Mouse (Mus musculus): ENCODE measurements around the gene Ubl7. TPM values are rescaled to one million over a fixed set of nuclear protein-coding genes. Genes with fewer than 3 reads are reported as not detected.
A peak's percentile ranks its signal among the peaks of the same experiment; 100 is the strongest.

The Ubl7 gene
- polyA plus RNA-seq, 1 experiment = 146 TPM

DNA sequence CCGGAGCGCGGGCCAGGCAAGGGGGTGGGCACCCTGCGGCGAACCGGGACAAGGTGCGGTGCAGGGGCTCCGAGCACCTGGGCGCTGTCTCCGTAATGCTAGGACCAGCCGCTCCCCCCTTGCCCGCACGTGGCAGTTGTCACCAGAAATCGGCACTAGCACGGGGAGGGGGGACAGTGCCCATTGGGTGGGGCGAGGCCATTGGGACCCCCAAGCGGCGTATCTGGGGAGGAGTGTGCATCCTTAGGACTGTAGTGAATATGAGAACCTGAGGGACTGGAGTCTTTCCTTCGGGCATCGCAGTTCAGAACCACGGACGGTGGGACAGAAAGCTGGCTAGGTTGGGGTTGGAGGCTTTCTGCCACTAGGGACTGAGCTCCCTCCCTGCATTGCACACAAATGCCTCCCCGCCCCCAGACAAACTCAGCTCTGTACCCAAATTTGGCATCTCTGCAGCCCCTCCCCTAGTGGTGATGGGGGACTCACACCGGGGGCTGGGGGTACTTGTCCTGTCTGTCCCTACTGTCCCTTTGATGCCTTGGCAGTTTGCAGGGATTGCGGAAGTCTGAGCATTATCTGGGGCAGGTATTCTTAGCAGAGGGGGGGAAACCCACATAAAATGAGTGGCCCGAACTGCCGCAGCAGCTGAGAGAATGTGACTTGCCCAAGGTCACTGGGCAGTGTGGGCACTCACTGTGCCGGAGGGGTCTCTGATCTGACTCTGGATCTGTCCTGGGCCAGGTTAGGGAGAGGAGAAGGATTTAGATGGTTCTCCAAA, 30.3 kb downstream of the Ubl7 start:
- TF ChIP-seq POLR2A (IDR thresholded peaks at IDR 0.05; ENCODE audit: low read depth, low read length) = no peak
- no peak for TF ChIP-seq CTCF (IDR thresholded peaks at IDR 0.05; ENCODE audit: extremely low read depth, insufficient read length, insufficient replicate concordance, low read depth, low read length)
- Histone ChIP-seq H3K4me3 (ENCODE audit: low read depth, low read length) (peak overlapping the region; percentile 90), H3K36me3 (ENCODE audit: control insufficient read depth, insufficient read depth, low read length) (no peaks in the 10 kb centered on the region), H3K4me1 (ENCODE audit: control insufficient read depth, insufficient read depth, insufficient read length, low read length) (peaks cover 21% of the 10 kb centered on the region), H3K27ac (ENCODE audit: insufficient read depth, low read depth, low read length) (no peak overlapping the region), H3K27me3 (ENCODE audit: control insufficient read depth, insufficient read depth, low read length) (no peaks in the 10 kb centered on the region)
- WGBS = 2% methylated on average over 28 of the region's 28 CpGs

DNA sequence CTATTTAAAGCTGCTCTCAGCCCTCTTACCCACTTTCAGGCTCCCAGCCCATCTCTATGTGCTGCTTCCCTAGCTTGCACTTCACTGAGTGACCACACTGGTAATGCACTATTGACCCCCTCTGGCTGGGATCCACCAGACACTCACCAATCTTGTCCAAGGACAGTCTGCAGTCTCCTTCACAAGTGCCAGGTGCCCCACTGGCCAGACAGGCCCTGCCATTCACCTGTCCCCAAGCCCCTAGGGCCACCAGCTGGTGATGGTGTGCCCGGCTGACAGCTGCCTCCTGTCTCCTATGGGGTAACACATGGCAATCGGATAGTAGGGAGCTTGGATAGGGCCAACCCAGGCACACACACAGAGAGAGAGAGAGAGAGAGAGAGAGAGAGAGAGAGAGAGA, 31.3 kb downstream of the Ubl7 start:
- 25% methylated on average over 2 of the region's 2 CpGs for WGBS
- Histone ChIP-seq H3K27ac (ENCODE audit: insufficient read depth, low read depth, low read length) (no peak overlapping the region), H3K4me3 (ENCODE audit: low read depth, low read length) (peak overlapping the region; percentile 38), H3K4me1 (ENCODE audit: control insufficient read depth, insufficient read depth, insufficient read length, low read length) (peaks cover 29% of the 10 kb centered on the region), H3K36me3 (ENCODE audit: control insufficient read depth, insufficient read depth, low read length) (no peaks in the 10 kb centered on the region), H3K27me3 (ENCODE audit: control insufficient read depth, insufficient read depth, low read length) (no peaks in the 10 kb centered on the region)
- no peak for TF ChIP-seq POLR2A (IDR thresholded peaks at IDR 0.05; ENCODE audit: low read depth, low read length)
- no peak for TF ChIP-seq CTCF (IDR thresholded peaks at IDR 0.05; ENCODE audit: extremely low read depth, insufficient read length, insufficient replicate concordance, low read depth, low read length)

DNA sequence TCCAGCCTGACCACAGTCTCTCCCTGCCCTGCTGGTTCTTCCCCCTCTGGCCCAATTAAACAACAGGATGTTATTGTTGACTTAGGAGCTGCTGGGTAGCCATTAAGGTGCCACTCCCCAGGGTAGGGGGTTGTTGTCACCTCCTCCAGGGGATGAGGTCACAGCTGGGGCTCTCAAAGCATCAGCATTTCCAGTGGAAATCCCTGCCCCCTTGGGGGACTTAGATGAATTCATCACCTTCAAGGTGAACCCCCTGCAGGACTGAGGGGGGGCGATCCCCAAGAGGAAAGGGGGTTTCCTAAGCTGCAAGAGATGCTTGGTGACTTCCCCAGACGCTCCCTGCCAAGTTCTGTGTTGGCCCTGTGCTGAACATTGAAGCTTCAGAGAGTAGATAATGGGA, 32.3 kb downstream of the Ubl7 start:
- H3K27me3 ChIP-seq (ENCODE audit: control insufficient read depth, insufficient read depth, low read length) = no peaks in the 10 kb centered on the region
- H3K27ac ChIP-seq (ENCODE audit: insufficient read depth, low read depth, low read length) = no peak overlapping the region
- H3K36me3 ChIP-seq (ENCODE audit: control insufficient read depth, insufficient read depth, low read length) = no peaks in the 10 kb centered on the region
- WGBS = 28% methylated on average over 2 of the region's 2 CpGs
- TF ChIP-seq CTCF (IDR thresholded peaks at IDR 0.05; ENCODE audit: extremely low read depth, insufficient read length, insufficient replicate concordance, low read depth, low read length) = no peak
- TF ChIP-seq POLR2A (IDR thresholded peaks at IDR 0.05; ENCODE audit: low read depth, low read length) = peak; percentile 4; the same call in 1 of the 2 replicates
- peak overlapping the region; percentile 10; the same call in 1 of the 2 replicates for H3K4me3 ChIP-seq (ENCODE audit: low read depth, low read length)
- H3K4me1 ChIP-seq (ENCODE audit: control insufficient read depth, insufficient read depth, insufficient read length, low read length) = peaks cover 40% of the 10 kb centered on the region

DNA sequence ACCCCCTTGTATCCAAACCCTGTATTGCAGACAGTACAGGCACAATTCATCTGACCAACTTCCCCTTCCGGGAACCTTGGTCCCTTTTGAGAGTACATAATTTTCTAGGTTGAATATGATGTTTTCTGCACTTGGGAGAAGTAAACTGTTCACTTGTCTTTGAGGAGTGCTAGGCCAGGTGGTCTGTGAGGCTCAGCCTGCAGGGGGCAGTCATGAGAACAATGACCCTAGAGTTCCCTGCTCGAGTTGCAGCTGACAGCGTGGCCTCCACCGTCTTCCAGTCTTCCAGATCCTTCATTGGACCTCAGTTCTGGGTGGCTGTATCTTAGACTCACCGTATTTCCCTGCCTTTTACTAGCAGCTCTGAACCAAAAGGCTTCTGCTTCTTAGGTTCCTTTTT, 33.8 kb downstream of the Ubl7 start:
- peaks cover 54% of the 10 kb centered on the region for H3K4me1 ChIP-seq (ENCODE audit: control insufficient read depth, insufficient read depth, insufficient read length, low read length)
- no peaks in the 10 kb centered on the region for H3K27me3 ChIP-seq (ENCODE audit: control insufficient read depth, insufficient read depth, low read length)
- H3K36me3 ChIP-seq (ENCODE audit: control insufficient read depth, insufficient read depth, low read length) = no peaks in the 10 kb centered on the region
- H3K27ac ChIP-seq (ENCODE audit: insufficient read depth, low read depth, low read length) = no peak overlapping the region
- H3K4me3 ChIP-seq (ENCODE audit: low read depth, low read length) = no peak overlapping the region
- 5% methylated on average over 5 of the region's 5 CpGs for WGBS
- TF ChIP-seq POLR2A (IDR thresholded peaks at IDR 0.05; ENCODE audit: low read depth, low read length) (no peak), CTCF (IDR thresholded peaks at IDR 0.05; ENCODE audit: extremely low read depth, insufficient read length, insufficient replicate concordance, low read depth, low read length) (peak; percentile 79)

DNA sequence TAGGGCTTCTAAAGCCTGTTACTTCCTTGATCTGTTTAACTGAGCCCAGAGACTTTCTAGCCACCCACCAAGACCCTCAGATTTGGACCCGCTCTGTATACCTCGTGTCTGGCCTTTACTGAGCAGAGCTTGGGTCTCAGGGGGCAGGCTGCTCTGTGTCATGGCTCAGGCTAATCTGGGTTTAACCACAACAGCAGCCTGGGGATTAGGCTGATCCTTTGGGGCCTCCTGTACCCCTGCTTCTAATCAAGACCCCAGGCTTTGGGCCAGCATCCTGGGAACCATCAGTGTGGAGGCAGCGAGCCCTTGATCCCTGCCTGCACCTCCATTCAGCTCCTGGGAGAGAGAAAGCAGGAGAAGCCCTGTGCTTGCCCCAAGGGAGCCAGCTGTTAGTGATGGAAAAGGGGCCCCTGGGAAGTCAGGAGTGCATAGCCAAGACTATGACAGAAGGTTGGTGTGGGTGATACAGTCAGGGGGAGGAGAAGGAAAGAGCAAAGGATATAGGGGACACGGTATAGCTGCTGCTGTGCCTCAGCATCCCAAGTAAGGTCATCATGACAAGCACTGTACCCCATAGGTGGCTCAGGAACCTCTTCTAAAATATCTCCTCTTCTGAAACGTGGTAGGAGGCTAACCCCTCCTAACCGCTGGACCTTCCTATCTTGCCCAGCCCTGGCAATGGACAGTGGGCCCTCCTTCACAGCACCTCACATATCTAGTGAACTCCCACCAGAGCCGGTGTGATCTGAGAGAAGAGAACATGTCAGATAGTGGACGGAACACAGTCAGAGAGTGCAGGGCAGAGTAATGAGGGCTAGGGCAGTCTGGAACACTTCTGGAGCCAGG, 35.2 kb downstream of the Ubl7 start:
- WGBS = 62% methylated on average over 8 of the region's 8 CpGs
- Histone ChIP-seq H3K4me3 (ENCODE audit: low read depth, low read length) (no peak overlapping the region), H3K27ac (ENCODE audit: insufficient read depth, low read depth, low read length) (no peak overlapping the region), H3K4me1 (ENCODE audit: control insufficient read depth, insufficient read depth, insufficient read length, low read length) (peaks cover 67% of the 10 kb centered on the region), H3K36me3 (ENCODE audit: control insufficient read depth, insufficient read depth, low read length) (no peaks in the 10 kb centered on the region), H3K27me3 (ENCODE audit: control insufficient read depth, insufficient read depth, low read length) (no peaks in the 10 kb centered on the region)
- TF ChIP-seq POLR2A (IDR thresholded peaks at IDR 0.05; ENCODE audit: low read depth, low read length) = no peak
- TF ChIP-seq CTCF (IDR thresholded peaks at IDR 0.05; ENCODE audit: extremely low read depth, insufficient read length, insufficient replicate concordance, low read depth, low read length) = no peak

DNA sequence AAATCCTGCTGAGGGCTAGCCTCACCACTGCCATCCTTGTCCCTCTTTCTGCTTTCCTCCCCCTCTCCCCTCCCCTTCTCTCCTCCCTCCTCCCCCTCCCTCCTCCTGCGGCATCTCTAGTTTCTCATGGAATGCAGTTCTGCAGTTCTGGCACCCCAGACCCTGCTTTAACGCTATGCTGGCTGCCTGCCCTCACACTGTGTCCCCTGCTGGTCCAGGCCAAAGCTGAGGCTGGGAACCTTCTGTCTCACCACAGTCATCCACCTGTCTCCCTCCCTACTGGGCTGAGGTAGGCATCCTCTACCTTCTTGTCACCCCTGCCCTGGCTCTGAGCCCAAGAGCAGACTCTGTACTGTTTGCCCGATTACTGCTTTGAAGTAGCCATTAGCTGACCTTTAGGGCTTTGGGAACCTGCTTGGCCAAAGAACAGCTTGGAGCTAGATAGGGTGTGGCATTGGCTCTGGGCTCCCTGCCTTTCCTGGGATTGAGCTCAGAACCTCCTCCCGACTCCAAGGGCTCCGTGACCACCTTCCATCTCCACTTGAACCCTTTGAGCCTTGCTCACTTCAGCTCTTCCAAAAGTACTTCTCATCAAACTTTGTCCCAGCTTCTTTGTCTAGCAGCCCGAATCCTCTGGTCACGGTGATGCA, 36.7 kb downstream of the Ubl7 start:
- Histone ChIP-seq H3K4me1 (ENCODE audit: control insufficient read depth, insufficient read depth, insufficient read length, low read length) (peaks cover 75% of the 10 kb centered on the region), H3K36me3 (ENCODE audit: control insufficient read depth, insufficient read depth, low read length) (no peaks in the 10 kb centered on the region), H3K4me3 (ENCODE audit: low read depth, low read length) (no peak overlapping the region), H3K27me3 (ENCODE audit: control insufficient read depth, insufficient read depth, low read length) (no peaks in the 10 kb centered on the region), H3K27ac (ENCODE audit: insufficient read depth, low read depth, low read length) (peak overlapping the region; percentile 23; the same call in 1 of the 2 replicates)
- no peak for TF ChIP-seq CTCF (IDR thresholded peaks at IDR 0.05; ENCODE audit: extremely low read depth, insufficient read length, insufficient replicate concordance, low read depth, low read length)
- no peak for TF ChIP-seq POLR2A (IDR thresholded peaks at IDR 0.05; ENCODE audit: low read depth, low read length)
- WGBS = 22% methylated on average over 7 of the region's 7 CpGs

All from small intestine, adult 2 months (tissue).